Mouse (Mus musculus): ENCODE data around the gene Fcamr.

- TF ChIP-seq CTCF (conservative IDR thresholded peaks at IDR 0.05; ENCODE audit: insufficient read depth, insufficient read length, low read depth, low read length) (no peak), POLR2A (IDR thresholded peaks at IDR 0.05; ENCODE audit: low read depth, low read length) (no peak)
Observed at GRCm38 (mm10) chr1:130855723-130856122, 55.0 kb downstream of the Fcamr start.
